8 mouse cellular contexts compared by ENCODE assay signal in the genomic region with DNA sequence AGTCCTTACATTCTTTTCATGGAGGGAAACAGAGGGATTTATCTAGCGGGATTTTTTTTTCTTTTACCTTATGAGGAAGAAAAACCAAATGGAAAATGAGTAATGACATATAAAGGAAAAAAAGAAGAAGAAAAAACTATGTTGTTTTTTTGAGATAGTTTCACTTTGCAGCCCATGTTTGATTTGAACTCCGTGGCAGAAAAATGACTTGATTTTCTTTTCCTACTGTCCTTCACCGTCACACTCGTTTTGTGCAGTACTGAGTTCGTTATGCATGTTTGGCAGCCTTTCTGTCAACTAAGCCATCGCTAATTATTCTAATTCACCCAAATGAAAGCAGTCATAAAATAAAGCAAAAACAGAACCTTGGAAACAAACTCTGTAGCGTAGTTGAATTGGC. TPM values are rescaled to one million over a fixed set of nuclear protein-coding genes. Genes with fewer than 3 reads are reported as not detected.
DNase-seq lines count a peak whose midpoint lies in the region; ATAC-seq and TF ChIP-seq lines count a peak whose summit lies in the region.

No protein-coding gene starts in this region.

- peak overlapping the region; percentile 75 for H3K4me3 ChIP-seq in heart, adult 2 months
- peak overlapping the region; percentile 85 for H3K4me3 ChIP-seq in E14TG2a.4 (replicated peaks; ENCODE audit: low read length)
- H3K4me3 ChIP-seq in forebrain, embryonic 15.5 days, result peak overlapping the region; percentile 69
- H3K4me3 ChIP-seq in liver, embryonic 15.5 days (replicated peaks), result peak overlapping the region; percentile 88

- no peak for ATAC-seq in forebrain, embryonic 15.5 days (replicated peaks)
- no peak for ATAC-seq in liver, embryonic 15.5 days (ENCODE audit: insufficient read depth)
- no peak for ATAC-seq in granulocyte monocyte progenitor cell, adult 5-6 weeks (replicated peaks; ENCODE audit: poor library complexity, severe bottlenecking)

- 17% methylated on average over 7 of the region's 7 CpGs for WGBS in heart, adult 2 months
- 4% methylated on average over 7 of the region's 7 CpGs for WGBS in forebrain, embryonic 15.5 days
- WGBS in liver, embryonic 15.5 days (ENCODE audit: insufficient replicate concordance), result 12% methylated on average over 7 of the region's 7 CpGs

- TF ChIP-seq CTCF in heart, adult 2 months (IDR thresholded peaks at IDR 0.05), result no peak
- no peak for TF ChIP-seq CTCF in E14TG2a.4 (conservative IDR thresholded peaks at IDR 0.05; ENCODE audit: low read length)

- intact Hi-C loops in heart, adult 2 months (cut with DNase I), result loop anchor here (5.0 to 10.0 kb wide), 3 partner anchors 200 to 340 kb away; partner anchors contain the start of genes Akirin2, C9orf72 and Slc35a1
- intact Hi-C loops in heart, postnatal 36 days (cut with DNase I), result loop anchor here (5.0 to 10.0 kb wide), 2 partner anchors 272 to 335 kb away; partner anchors contain the start of genes Akirin2, Orc3 and Rars2

- peaks cover 3% of the 10 kb centered on the region for H3K4me1 ChIP-seq in heart, adult 2 months (ENCODE audit: control insufficient read depth, insufficient read depth, low read length)
- H3K4me1 ChIP-seq in E14TG2a.4 (replicated peaks; ENCODE audit: low read depth, low read length), result peaks cover 63% of the 10 kb centered on the region
- H3K4me1 ChIP-seq in forebrain, embryonic 15.5 days, result peaks cover 19% of the 10 kb centered on the region
- peaks cover 39% of the 10 kb centered on the region for H3K4me1 ChIP-seq in liver, embryonic 15.5 days (replicated peaks)

- H3K27me3 ChIP-seq in heart, adult 2 months (ENCODE audit: control insufficient read depth, insufficient read depth, low read length), result 0 out of 2 replicates have a peak, but pooled peaks cover 1% of the 10 kb centered on the region
- H3K27me3 ChIP-seq in E14TG2a.4 (ENCODE audit: insufficient read depth, low read length), result peaks cover 37% of the 10 kb centered on the region
- H3K27me3 ChIP-seq in forebrain, embryonic 15.5 days, result peaks cover 11% of the 10 kb centered on the region
- peaks cover 26% of the 10 kb centered on the region for H3K27me3 ChIP-seq in liver, embryonic 15.5 days

- no peak for TF ChIP-seq POLR2A in heart, adult 2 months (IDR thresholded peaks at IDR 0.05; ENCODE audit: insufficient read depth, low read depth, low read length)

- peak overlapping the region; percentile 90 for H3K9ac ChIP-seq in heart, adult 2 months (ENCODE audit: low read depth, low read length)
- peak overlapping the region; percentile 66 for H3K9ac ChIP-seq in forebrain, embryonic 15.5 days (replicated peaks)
- H3K9ac ChIP-seq in liver, embryonic 15.5 days, result peak overlapping the region; percentile 89

- no peak for DNase-seq in heart, adult 2 months
- DNase-seq in heart, postnatal 36 days, result no peak
- DNase-seq in ovary, postnatal 10 days (ENCODE audit: low spot score), result no peak
- DNase-seq in B cell, adult 2 months, result no peak

- no peak for TF ChIP-seq EP300 in heart, adult 2 months (IDR thresholded peaks at IDR 0.05; ENCODE audit: insufficient read depth, low read depth, low read length)

- H3K9me3 ChIP-seq in E14TG2a.4 (ENCODE audit: low read length), result no peaks in the 10 kb centered on the region
- no peaks in the 10 kb centered on the region for H3K9me3 ChIP-seq in forebrain, embryonic 15.5 days
- no peaks in the 10 kb centered on the region for H3K9me3 ChIP-seq in liver, embryonic 15.5 days (replicated peaks)

- peak overlapping the region; percentile 82 for H3K27ac ChIP-seq in heart, adult 2 months
- peak overlapping the region; percentile 93 for H3K27ac ChIP-seq in forebrain, embryonic 15.5 days (replicated peaks)
- H3K27ac ChIP-seq in liver, embryonic 15.5 days (replicated peaks), result no peak overlapping the region; the same call in 1 of the 2 replicates

- peak overlapping the region; percentile 79 for H3K4me2 ChIP-seq in forebrain, embryonic 15.5 days (replicated peaks)
- peak overlapping the region; percentile 84 for H3K4me2 ChIP-seq in liver, embryonic 15.5 days

- H3K36me3 ChIP-seq in heart, adult 2 months (ENCODE audit: control insufficient read depth, insufficient read depth, low read length), result peaks cover 3% of the 10 kb centered on the region; the same call in 1 of the 2 replicates
- no peaks in the 10 kb centered on the region for H3K36me3 ChIP-seq in E14TG2a.4 (ENCODE audit: insufficient read depth, low read length)
- H3K36me3 ChIP-seq in forebrain, embryonic 15.5 days, result no peaks in the 10 kb centered on the region
- no peaks in the 10 kb centered on the region for H3K36me3 ChIP-seq in liver, embryonic 15.5 days (replicated peaks)

- 0 out of 2 replicates have a peak, but pooled peaks cover under 1% of the 10 kb centered on the region for H3K79me2 ChIP-seq in heart, adult 2 months (replicated peaks; ENCODE audit: control insufficient read depth, insufficient read depth, low read length)

RNA-seq across cellular contexts. Expression of gene Zfp292, which starts 4.5 kb away (rescaled TPM):
- total RNA-seq in heart, adult 2 months (2021), result 10 to 100 TPM; 14.0 to 15.7 TPM
- polyA plus RNA-seq in heart, adult 2 months (2012; rRNA removed), result 1.7 and 3.9 TPM in 2 replicates
- 10 to 100 TPM; 15.6 to 15.7 TPM for total RNA-seq in heart, postnatal 36 days (2021)
- polyA plus RNA-seq in forebrain, embryonic 15.5 days (2015; fragmentation: Nextera tagmentation; extraction: Ambion mirVana), result 36.7 and 37.4 TPM in 2 replicates
- 3.8 and 4.3 TPM in 2 replicates for polyA plus RNA-seq in liver, embryonic 15.5 days (2015; fragmentation: Nextera tagmentation; extraction: Ambion mirVana)
- total RNA-seq in granulocyte monocyte progenitor cell, adult 5-6 weeks (2014; fragmentation: Nextera tagmentation), result 23.6 and 27.4 TPM in 2 replicates
- 28.6 and 29.5 TPM in 2 replicates for total RNA-seq in granulocyte monocyte progenitor cell, adult 5-6 weeks (2017)

RNA-seq across cellular contexts. Expression of gene Cga, which starts 6.3 kb away (rescaled TPM):
- total RNA-seq in heart, adult 2 months (2021), result not detected
- not detected in 2 replicates for polyA plus RNA-seq in heart, adult 2 months (2012; rRNA removed)
- not detected for total RNA-seq in heart, postnatal 36 days (2021)
- not detected in 2 replicates for polyA plus RNA-seq in forebrain, embryonic 15.5 days (2015; fragmentation: Nextera tagmentation; extraction: Ambion mirVana)
- polyA plus RNA-seq in liver, embryonic 15.5 days (2015; fragmentation: Nextera tagmentation; extraction: Ambion mirVana), result 0.23 and 0.26 TPM in 2 replicates
- not detected in 2 replicates for total RNA-seq in granulocyte monocyte progenitor cell, adult 5-6 weeks (2014; fragmentation: Nextera tagmentation)
- not detected in 2 replicates for total RNA-seq in granulocyte monocyte progenitor cell, adult 5-6 weeks (2017)
